Mouse (Mus musculus): ENCODE results near the gene Gga1.

DNA sequence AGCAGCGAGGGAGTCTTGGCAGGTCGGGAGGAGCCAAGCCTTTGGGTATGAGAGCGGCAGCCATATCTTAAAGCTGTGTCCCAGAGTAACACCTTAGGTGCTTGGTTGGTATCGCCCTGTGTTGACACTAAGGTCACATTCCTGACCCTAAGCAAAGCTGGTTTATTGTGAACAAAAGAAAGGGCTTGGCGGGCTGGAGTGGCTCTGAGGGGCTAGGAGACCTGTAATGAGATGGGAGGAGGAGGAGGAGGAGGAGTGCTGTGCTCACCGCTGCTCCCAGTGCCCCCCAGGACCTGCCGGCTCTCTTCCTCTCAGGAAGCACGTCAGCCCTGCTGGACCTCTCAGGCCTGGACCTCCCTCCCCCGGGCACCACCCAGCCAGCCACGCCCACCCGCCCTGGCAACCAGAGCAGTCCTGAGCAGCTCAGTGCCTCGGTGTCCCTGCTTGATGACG lies 12.4 kb downstream of the Gga1 start:
- TF ChIP-seq POLR2A (IDR thresholded peaks at IDR 0.05; ENCODE audit: insufficient read depth, low read length) (no peak), EP300 (IDR thresholded peaks at IDR 0.05; ENCODE audit: insufficient read depth, low read depth, low read length) (no peak)

All from ES-Bruce4 (cell line).